Mouse (Mus musculus): Measurements from ENCODE around the gene Lcp1. TPM values are rescaled to one million over a fixed set of nuclear protein-coding genes. Genes with fewer than 3 reads are reported as not detected.
A peak's percentile ranks its signal among the peaks of the same experiment; 100 is the strongest.

The Lcp1 gene
- polyA plus RNA-seq, 1 experiment from 2014 or later, result 0.40 TPM

- DNase-seq (ENCODE audit: low read depth, low spot score), result no peak
- ChIA-PET CTCF (no interaction called here), POLR2A (no interaction called here)
- in situ Hi-C loops (cut with MboI; ENCODE audit: low pct_unique_long_range_greater_than_20kb), result no loop called here
- peaks cover 3% of the 10 kb centered on the region for H3K27me3 ChIP-seq
- no peak for TF ChIP-seq CTCF (IDR thresholded peaks at IDR 0.05)
- ATAC-seq, result no peak
Measured at GRCm38 (mm10) chr14:75208572-75209151, 77.8 kb downstream of the Lcp1 start.

- peaks cover 3% of the 10 kb centered on the region for H3K27me3 ChIP-seq
- ATAC-seq (no peak), DNase-seq (ENCODE audit: low read depth, low spot score) (no peak)
- POLR2A ChIA-PET, result no interaction called here
- in situ Hi-C loops (cut with MboI; ENCODE audit: low pct_unique_long_range_greater_than_20kb), result no loop called here
- no peak for TF ChIP-seq CTCF (IDR thresholded peaks at IDR 0.05)
- CTCF ChIA-PET, result no interaction called here
Measured at GRCm38 (mm10) chr14:75213752-75214151, 82.9 kb downstream of the Lcp1 start.

- in situ Hi-C loops (cut with MboI; ENCODE audit: low pct_unique_long_range_greater_than_20kb), result no loop called here
- no peak for DNase-seq (ENCODE audit: low read depth, low spot score)
- POLR2A ChIA-PET, result interaction anchor here (0.6 kb wide), 1 partner anchor 27 kb away, joined by 4 read pairs; no protein-coding TSS in a partner anchor
Measured at GRCm38 (mm10) chr14:75218843-75219242, 87.9 kb downstream of the Lcp1 start.

GRCm38 (mm10) chr14:75219250-75219913 lies 88.5 kb downstream of the Lcp1 start:
- ChIA-PET CTCF (no interaction called here), POLR2A (no interaction called here)
- no peak for DNase-seq (ENCODE audit: low read depth, low spot score)
- no peak for ATAC-seq
- in situ Hi-C loops (cut with MboI; ENCODE audit: low pct_unique_long_range_greater_than_20kb), result no loop called here
- peaks cover 3% of the 10 kb centered on the region for H3K27me3 ChIP-seq
- TF ChIP-seq CTCF (IDR thresholded peaks at IDR 0.05), result no peak

More at GRCm38 (mm10) chr14:75218843-75219242, 87.9 kb downstream of the Lcp1 start:
- TF ChIP-seq CTCF (IDR thresholded peaks at IDR 0.05), result no peak
- ATAC-seq, result no peak
- H3K27me3 ChIP-seq, result peaks cover 3% of the 10 kb centered on the region
- CTCF ChIA-PET, result no interaction called here

GRCm38 (mm10) chr14:75222386-75222785 lies 91.5 kb downstream of the Lcp1 start:
- in situ Hi-C loops (cut with MboI; ENCODE audit: low pct_unique_long_range_greater_than_20kb), result no loop called here
- DNase-seq (ENCODE audit: low read depth, low spot score), result no peak
- POLR2A ChIA-PET, result no interaction called here
- no peak for ATAC-seq
- TF ChIP-seq CTCF (IDR thresholded peaks at IDR 0.05), result no peak
- CTCF ChIA-PET, result no interaction called here
- peaks cover 3% of the 10 kb centered on the region for H3K27me3 ChIP-seq

GRCm38 (mm10) chr14:75227453-75228084 lies 96.7 kb downstream of the Lcp1 start:
- POLR2A ChIA-PET, result no interaction called here
- ATAC-seq, result no peak
- in situ Hi-C loops (cut with MboI; ENCODE audit: low pct_unique_long_range_greater_than_20kb), result no loop called here

GRCm38 (mm10) chr14:75229834-75230233 lies 98.9 kb downstream of the Lcp1 start:
- no peak for ATAC-seq

More at GRCm38 (mm10) chr14:75227453-75228084, 96.7 kb downstream of the Lcp1 start:
- DNase-seq (ENCODE audit: low read depth, low spot score), result no peak
- peaks cover 3% of the 10 kb centered on the region for H3K27me3 ChIP-seq
- CTCF ChIA-PET, result interaction anchor here (0.9 to 1.0 kb wide), 2 partner anchors 12 to 32 kb away, joined by 3 read pairs; no protein-coding TSS in a partner anchor
- TF ChIP-seq CTCF (IDR thresholded peaks at IDR 0.05), result no peak

GRCm38 (mm10) chr14:75233070-75233469 lies 102.2 kb downstream of the Lcp1 start:
- DNase-seq (ENCODE audit: low read depth, low spot score) (no peak), ATAC-seq (no peak)
- ChIA-PET POLR2A (no interaction called here), CTCF (no interaction called here)
- in situ Hi-C loops (cut with MboI; ENCODE audit: low pct_unique_long_range_greater_than_20kb), result no loop called here
- no peak for TF ChIP-seq CTCF (IDR thresholded peaks at IDR 0.05)
- H3K27me3 ChIP-seq, result peaks cover 32% of the 10 kb centered on the region

More at GRCm38 (mm10) chr14:75229834-75230233, 98.9 kb downstream of the Lcp1 start:
- in situ Hi-C loops (cut with MboI; ENCODE audit: low pct_unique_long_range_greater_than_20kb), result no loop called here
- TF ChIP-seq CTCF (IDR thresholded peaks at IDR 0.05), result peak; percentile 39
- DNase-seq (ENCODE audit: low read depth, low spot score), result no peak
- ChIA-PET POLR2A (no interaction called here), CTCF (interaction anchor here (0.8 to 1.0 kb wide), 2 partner anchors 25 to 403 kb away, joined by 3 to 4 read pairs; no protein-coding TSS in a partner anchor)
- H3K27me3 ChIP-seq, result peaks cover 9% of the 10 kb centered on the region

- ChIA-PET CTCF (interaction anchor here (1.4 kb wide), 1 partner anchor 9 kb away, joined by 3 read pairs; no protein-coding TSS in a partner anchor), POLR2A (no interaction called here)
- H3K27me3 ChIP-seq, result peaks cover 29% of the 10 kb centered on the region
- DNase-seq (ENCODE audit: low read depth, low spot score), result no peak
- TF ChIP-seq CTCF (IDR thresholded peaks at IDR 0.05), result no peak
- in situ Hi-C loops (cut with MboI; ENCODE audit: low pct_unique_long_range_greater_than_20kb), result no loop called here
- ATAC-seq, result no peak
Measured at GRCm38 (mm10) chr14:75235552-75235951, 104.7 kb downstream of the Lcp1 start.

GRCm38 (mm10) chr14:75235955-75236635 lies 105.2 kb downstream of the Lcp1 start:
- DNase-seq (ENCODE audit: low read depth, low spot score), result no peak
- ChIA-PET CTCF (interaction anchor here (0.9 to 1.4 kb wide), 2 partner anchors 8 to 20 kb away, joined by 3 read pairs; no protein-coding TSS in a partner anchor), POLR2A (no interaction called here)
- peaks cover 29% of the 10 kb centered on the region for H3K27me3 ChIP-seq
- ATAC-seq, result no peak
- no peak for TF ChIP-seq CTCF (IDR thresholded peaks at IDR 0.05)
- in situ Hi-C loops (cut with MboI; ENCODE audit: low pct_unique_long_range_greater_than_20kb), result no loop called here

Data from Patski (cell line).